Mouse (Mus musculus): ENCODE measurements around the gene Cdx2. TPM values are rescaled to one million over a fixed set of nuclear protein-coding genes. Genes with fewer than 3 reads are reported as not detected.

The Cdx2 gene
- not detected for total RNA-seq (2021)

- intact Hi-C loops (cut with DNase I), result no loop called here
- DNase-seq, result no peak
Observed at GRCm38 (mm10) chr5:147306638-147307397, at the start of gene Cdx2. TSS of gene Cdx2 (minus strand) at chr5:147307270.

GRCm38 (mm10) chr5:147356260-147357055 lies 49.4 kb upstream of the Cdx2 start:
- DNase-seq, result no peak
- intact Hi-C loops (cut with DNase I), result no loop called here

- DNase-seq, result no peak
- intact Hi-C loops (cut with DNase I), result no loop called here
Observed at GRCm38 (mm10) chr5:147355788-147356187, 48.7 kb upstream of the Cdx2 start.

GRCm38 (mm10) chr5:147354985-147355384 lies 47.9 kb upstream of the Cdx2 start:
- intact Hi-C loops (cut with DNase I), result no loop called here
- DNase-seq, result no peak

GRCm38 (mm10) chr5:147354161-147354780 lies 47.2 kb upstream of the Cdx2 start:
- no peak for DNase-seq
- intact Hi-C loops (cut with DNase I), result no loop called here

GRCm38 (mm10) chr5:147351931-147352330 lies 44.9 kb upstream of the Cdx2 start:
- DNase-seq, result no peak
- intact Hi-C loops (cut with DNase I), result no loop called here

GRCm38 (mm10) chr5:147345981-147346380 lies 38.9 kb upstream of the Cdx2 start:
- intact Hi-C loops (cut with DNase I), result no loop called here
- DNase-seq, result no peak

- intact Hi-C loops (cut with DNase I), result no loop called here
- no peak for DNase-seq
Observed at GRCm38 (mm10) chr5:147343904-147344303, 36.8 kb upstream of the Cdx2 start.

- intact Hi-C loops (cut with DNase I), result no loop called here
- no peak for DNase-seq
Observed at GRCm38 (mm10) chr5:147342901-147343300, 35.8 kb upstream of the Cdx2 start.

GRCm38 (mm10) chr5:147340741-147341414 lies 33.8 kb upstream of the Cdx2 start:
- DNase-seq, result no peak
- intact Hi-C loops (cut with DNase I), result no loop called here

GRCm38 (mm10) chr5:147339560-147339959 lies 32.5 kb upstream of the Cdx2 start:
- DNase-seq, result no peak
- intact Hi-C loops (cut with DNase I), result no loop called here

- DNase-seq, result no peak
- intact Hi-C loops (cut with DNase I), result no loop called here
Observed at GRCm38 (mm10) chr5:147338967-147339366, 31.9 kb upstream of the Cdx2 start.

- no peak for DNase-seq
- intact Hi-C loops (cut with DNase I), result no loop called here
Observed at GRCm38 (mm10) chr5:147332711-147333110, 25.6 kb upstream of the Cdx2 start.

GRCm38 (mm10) chr5:147331547-147331946 lies 24.5 kb upstream of the Cdx2 start:
- peak; percentile 65 for DNase-seq
- intact Hi-C loops (cut with DNase I), result no loop called here

- intact Hi-C loops (cut with DNase I), result loop anchor here (10.0 kb wide), 1 partner anchor 515 kb away; no protein-coding TSS in a partner anchor
- no peak for DNase-seq
Observed at GRCm38 (mm10) chr5:147329946-147330345, 22.9 kb upstream of the Cdx2 start.

GRCm38 (mm10) chr5:147327636-147328035 lies 20.6 kb upstream of the Cdx2 start:
- no peak for DNase-seq
- intact Hi-C loops (cut with DNase I), result loop anchor here (10.0 kb wide), 1 partner anchor 517 kb away; no protein-coding TSS in a partner anchor

- intact Hi-C loops (cut with DNase I), result loop anchor here (10.0 kb wide), 1 partner anchor 519 kb away; no protein-coding TSS in a partner anchor
- no peak for DNase-seq
Observed at GRCm38 (mm10) chr5:147325931-147326330, 18.9 kb upstream of the Cdx2 start.

GRCm38 (mm10) chr5:147323237-147323917 lies 16.3 kb upstream of the Cdx2 start:
- DNase-seq, result peak; percentile 76
- intact Hi-C loops (cut with DNase I), result loop anchor here (10.0 kb wide), 1 partner anchor 521 kb away; no protein-coding TSS in a partner anchor

GRCm38 (mm10) chr5:147322183-147322582 lies 15.1 kb upstream of the Cdx2 start, which contains the start of gene Urad:
TSS of gene Urad (minus strand) at chr5:147322440.
- DNase-seq, result no peak
- intact Hi-C loops (cut with DNase I), result loop anchor here (10.0 kb wide), 1 partner anchor 523 kb away; no protein-coding TSS in a partner anchor

GRCm38 (mm10) chr5:147319653-147320052 lies 12.6 kb upstream of the Cdx2 start:
- no peak for DNase-seq
- intact Hi-C loops (cut with DNase I), result loop anchor here (2.0 to 10.0 kb wide), 2 partner anchors 405 to 525 kb away; no protein-coding TSS in a partner anchor

All from left cerebral cortex, postnatal 4 days (tissue).